ENCODE assay signal across 18 mouse cellular contexts in genomic region chr2:28520581-28520980, GRCm38 (mm10). TPM values are rescaled to one million over a fixed set of nuclear protein-coding genes. Genes with fewer than 3 reads are reported as not detected.
DNase-seq lines count a peak whose midpoint lies in the region; ATAC-seq and TF ChIP-seq lines count a peak whose summit lies in the region.
"Had no signal": no experiment of that assay in that cellular context is flagged by ENCODE, and none has a peak within 500 bp of the region (broad histone marks: within the 10 kb centered on the region; RNA-seq: fewer than 3 reads in every experiment).

No protein-coding gene starts in this region.

- peaks cover 29% of the 10 kb centered on the region for H3K4me1 ChIP-seq in midbrain, embryonic 11.5 days (ENCODE audit: control insufficient read depth, insufficient read depth, low read length)
- H3K4me1 ChIP-seq in midbrain, embryonic 10.5 days: peaks cover 71% of the 10 kb centered on the region
- peaks cover 50% of the 10 kb centered on the region for H3K4me1 ChIP-seq in hindbrain, postnatal 0 days (ENCODE audit: insufficient read depth, low read length)

- ATAC-seq in cerebellum, adult (ENCODE audit: insufficient number of reproducible peaks, low FRiP score, low TSS enrichment): peak; percentile 45; the same call in 1 of the 2 replicates
- no peak for ATAC-seq in midbrain, embryonic 11.5 days (ENCODE audit: low FRiP score)
- ATAC-seq in hindbrain, postnatal 0 days: no peak
- ATAC-seq in monocyte, adult 5-6 weeks (replicated peaks; ENCODE audit: insufficient number of reproducible peaks, low FRiP score, low TSS enrichment, poor library complexity, severe bottlenecking): no peak
- ATAC-seq: Patski had no signal

- no peak overlapping the region for H3K27ac ChIP-seq in midbrain, embryonic 11.5 days (ENCODE audit: low read depth, low read length)
- no peak overlapping the region for H3K27ac ChIP-seq in midbrain, embryonic 10.5 days (replicated peaks)
- peak overlapping the region; percentile 75; the same call in 1 of the 2 replicates for H3K27ac ChIP-seq in hindbrain, postnatal 0 days
- H3K27ac ChIP-seq: heart, embryonic 15.5 days; liver, embryonic 14.5 days had no signal

- WGBS in midbrain, embryonic 11.5 days: 65% methylated on average over 5 of the region's 5 CpGs
- 66% methylated on average over 5 of the region's 5 CpGs for WGBS in midbrain, embryonic 10.5 days
- WGBS in hindbrain, postnatal 0 days: 39% methylated on average over 5 of the region's 5 CpGs

- H3K36me3 ChIP-seq in midbrain, embryonic 11.5 days (ENCODE audit: control insufficient read depth, insufficient read depth, low read length): no peaks in the 10 kb centered on the region
- peaks cover 18% of the 10 kb centered on the region for H3K36me3 ChIP-seq in midbrain, embryonic 10.5 days
- no peaks in the 10 kb centered on the region for H3K36me3 ChIP-seq in hindbrain, postnatal 0 days (ENCODE audit: insufficient read depth, low read length)
- H3K36me3 ChIP-seq: heart, embryonic 15.5 days had no signal

- H3K27me3 ChIP-seq in midbrain, embryonic 11.5 days (ENCODE audit: control insufficient read depth, insufficient read depth, low read length): no peaks in the 10 kb centered on the region
- no peaks in the 10 kb centered on the region for H3K27me3 ChIP-seq in midbrain, embryonic 10.5 days (ENCODE audit: low read depth, poor library complexity, severe bottlenecking)
- H3K27me3 ChIP-seq in hindbrain, postnatal 0 days (ENCODE audit: insufficient read depth, low read length): no peaks in the 10 kb centered on the region
- H3K27me3 ChIP-seq: heart, embryonic 15.5 days; Patski had no signal

- no peak overlapping the region for H3K4me3 ChIP-seq in midbrain, embryonic 11.5 days (ENCODE audit: low read depth, low read length)
- H3K4me3 ChIP-seq in midbrain, embryonic 10.5 days: no peak overlapping the region
- H3K4me3 ChIP-seq in hindbrain, postnatal 0 days (ENCODE audit: low read length): no peak overlapping the region
- H3K4me3 ChIP-seq: heart, embryonic 15.5 days had no signal

- no peaks in the 10 kb centered on the region for H3K9me3 ChIP-seq in midbrain, embryonic 11.5 days (ENCODE audit: control insufficient read depth, low read length)
- no peaks in the 10 kb centered on the region for H3K9me3 ChIP-seq in midbrain, embryonic 10.5 days (replicated peaks)
- no peaks in the 10 kb centered on the region for H3K9me3 ChIP-seq in hindbrain, postnatal 0 days (ENCODE audit: low read length)
- H3K9me3 ChIP-seq: heart, embryonic 15.5 days had no signal

- H3K9ac ChIP-seq in midbrain, embryonic 11.5 days (ENCODE audit: low read length): 0 out of 2 replicates have a peak overlapping the region, but pooled peaks have one; percentile 16
- peak overlapping the region; percentile 25 for H3K9ac ChIP-seq in hindbrain, postnatal 0 days (replicated peaks; ENCODE audit: low read length)
- H3K9ac ChIP-seq: heart, embryonic 15.5 days; liver, embryonic 14.5 days had no signal

- DNase-seq in cerebellum, postnatal 4 days (ENCODE audit: low spot score in 2 of 2): no peak
- DNase-seq in midbrain, embryonic 11.5 days (ENCODE audit: low spot score, missing footprints): no peak
- DNase-seq in midbrain, embryonic 10.5 days (ENCODE audit: low spot score): no peak
- peak; percentile 82 for DNase-seq in cerebellum, adult 9-11 months
- no peak for DNase-seq in hindbrain, postnatal 0 days (ENCODE audit: low spot score)
- no peak for DNase-seq in kidney, adult 18-20 months
- DNase-seq: embryo, embryonic 11 days; left cerebral cortex, postnatal 4 days; spleen, adult 18-20 months; thymus, postnatal 36 days had no signal

- H3K4me2 ChIP-seq in midbrain, embryonic 11.5 days: no peak overlapping the region
- H3K4me2 ChIP-seq in hindbrain, postnatal 0 days (ENCODE audit: low read depth, low read length): no peak overlapping the region
- H3K4me2 ChIP-seq: heart, embryonic 15.5 days had no signal

- no peak for TF ChIP-seq CTCF in hindbrain, postnatal 0 days (IDR thresholded peaks at IDR 0.05; ENCODE audit: low read depth)

RNA-seq across cellular contexts. Expression of gene Ralgds, which starts 7.7 kb away (rescaled TPM):
- polyA plus RNA-seq in midbrain, embryonic 11.5 days (2014; fragmentation: Nextera tagmentation; extraction: Ambion mirVana): 45.8 and 48.8 TPM in 2 replicates
- 31.5 and 45.6 TPM in 2 replicates for polyA plus RNA-seq in midbrain, embryonic 10.5 days (2016; fragmentation: Nextera tagmentation; extraction: Ambion mirVana)
- total RNA-seq in hindbrain, postnatal 0 days (2014; rRNA removed): 263 and 266 TPM in 2 replicates
- 74.6 and 76.8 TPM in 2 replicates for polyA plus RNA-seq in hindbrain, postnatal 0 days (2015; fragmentation: Nextera tagmentation; extraction: Ambion mirVana)
- 3.5 to 14.6 TPM (median 9.2 TPM) in 3 replicates for total RNA-seq in monocyte, adult 5-6 weeks (2017)

RNA-seq across cellular contexts. Expression of gene Gm10134, which starts 14.7 kb away (rescaled TPM):
- polyA plus RNA-seq in midbrain, embryonic 11.5 days (2014; fragmentation: Nextera tagmentation; extraction: Ambion mirVana): not detected in 2 replicates
- 0.49 TPM in 1 of 2 replicates, not detected in the other for polyA plus RNA-seq in midbrain, embryonic 10.5 days (2016; fragmentation: Nextera tagmentation; extraction: Ambion mirVana)
- total RNA-seq in hindbrain, postnatal 0 days (2014; rRNA removed): not detected in 2 replicates
- polyA plus RNA-seq in hindbrain, postnatal 0 days (2015; fragmentation: Nextera tagmentation; extraction: Ambion mirVana): 4.0 and 4.8 TPM in 2 replicates
- total RNA-seq in monocyte, adult 5-6 weeks (2017): not detected in 3 replicates
- total RNA-seq: gastrocnemius, postnatal 36 days; left cerebral cortex, postnatal 4 days had no signal
- polyA plus RNA-seq: liver, embryonic 14.5 days; Patski had no signal

RNA-seq across cellular contexts. Expression of gene Gbgt1, which starts 23.9 kb away (rescaled TPM):
- polyA plus RNA-seq in midbrain, embryonic 11.5 days (2014; fragmentation: Nextera tagmentation; extraction: Ambion mirVana): 0.10 and 0.25 TPM in 2 replicates
- polyA plus RNA-seq in midbrain, embryonic 10.5 days (2016; fragmentation: Nextera tagmentation; extraction: Ambion mirVana): not detected in 2 replicates
- total RNA-seq in hindbrain, postnatal 0 days (2014; rRNA removed): 3.7 and 8.2 TPM in 2 replicates
- polyA plus RNA-seq in hindbrain, postnatal 0 days (2015; fragmentation: Nextera tagmentation; extraction: Ambion mirVana): 1.5 and 1.7 TPM in 2 replicates
- 0.76 to 1.8 TPM in 2 of 3 replicates, not detected in the other for total RNA-seq in monocyte, adult 5-6 weeks (2017)
- polyA plus RNA-seq: Patski had no signal

RNA-seq across cellular contexts. Expression of gene Cel, which starts 42.6 kb away (rescaled TPM):
- 0.07 TPM in 1 of 2 replicates, not detected in the other for polyA plus RNA-seq in midbrain, embryonic 11.5 days (2014; fragmentation: Nextera tagmentation; extraction: Ambion mirVana)
- not detected in 2 replicates for polyA plus RNA-seq in midbrain, embryonic 10.5 days (2016; fragmentation: Nextera tagmentation; extraction: Ambion mirVana)
- total RNA-seq in hindbrain, postnatal 0 days (2014; rRNA removed): not detected in 2 replicates
- polyA plus RNA-seq in hindbrain, postnatal 0 days (2015; fragmentation: Nextera tagmentation; extraction: Ambion mirVana): not detected in 2 replicates
- total RNA-seq in monocyte, adult 5-6 weeks (2017): not detected in 3 replicates
- total RNA-seq: gastrocnemius, postnatal 36 days; layer of hippocampus, adult 8-10 months; left cerebral cortex, postnatal 4 days had no signal
- polyA plus RNA-seq: kidney, embryonic 14.5 days; Patski had no signal

RNA-seq across cellular contexts. Expression of gene Mrps2, which starts 52.7 kb away (rescaled TPM):
- 65.9 and 71.6 TPM in 2 replicates for polyA plus RNA-seq in midbrain, embryonic 11.5 days (2014; fragmentation: Nextera tagmentation; extraction: Ambion mirVana)
- 61.4 and 67.8 TPM in 2 replicates for polyA plus RNA-seq in midbrain, embryonic 10.5 days (2016; fragmentation: Nextera tagmentation; extraction: Ambion mirVana)
- total RNA-seq in hindbrain, postnatal 0 days (2014; rRNA removed): 31.5 and 33.0 TPM in 2 replicates
- polyA plus RNA-seq in hindbrain, postnatal 0 days (2015; fragmentation: Nextera tagmentation; extraction: Ambion mirVana): 39.2 and 42.6 TPM in 2 replicates
- 6.6 to 12.3 TPM (median 7.7 TPM) in 3 replicates for total RNA-seq in monocyte, adult 5-6 weeks (2017)
